Mouse (Mus musculus) neural tube, embryonic 10.5 days (tissue): Measurements from ENCODE around the gene Adarb1.

ENCODE experiments used
- DNase-seq: peaks from one replicate; pipeline ENCODE4 v3.0.0-alpha.2; 2017; ENCODE audit warnings: low spot score; ENCODE audit errors: extremely low spot score

Gene Adarb1

GRCm38 (mm10) chr10:77418138-77418537, at the start of gene Adarb1:
TSS of gene Adarb1 (minus strand) at chr10:77418270.
- DNase-seq: peak; percentile 94

- DNase-seq: no peak
These were observed 49.3 kb upstream of the Adarb1 start for GRCm38 (mm10) chr10:77467407-77467806.

- DNase-seq: no peak
These were observed 47.8 kb upstream of the Adarb1 start for GRCm38 (mm10) chr10:77465902-77466301.

- no peak for DNase-seq
These were observed 46.3 kb upstream of the Adarb1 start for GRCm38 (mm10) chr10:77464181-77464936.

GRCm38 (mm10) chr10:77461161-77461560, 43.1 kb upstream of the Adarb1 start:
- DNase-seq: no peak

- DNase-seq: no peak
These were observed 39.6 kb upstream of the Adarb1 start for GRCm38 (mm10) chr10:77457701-77458100.

- DNase-seq: no peak
These were observed 38.4 kb upstream of the Adarb1 start for GRCm38 (mm10) chr10:77456507-77456906.

- DNase-seq: no peak
These were observed 37.4 kb upstream of the Adarb1 start for GRCm38 (mm10) chr10:77455251-77456010.

- no peak for DNase-seq
These were observed 36.7 kb upstream of the Adarb1 start for GRCm38 (mm10) chr10:77454795-77455194.

- no peak for DNase-seq
These were observed 33.8 kb upstream of the Adarb1 start for GRCm38 (mm10) chr10:77451822-77452221.

- DNase-seq: no peak
These were observed 32.0 kb upstream of the Adarb1 start for GRCm38 (mm10) chr10:77450159-77450464.

- no peak for DNase-seq
These were observed 31.5 kb upstream of the Adarb1 start for GRCm38 (mm10) chr10:77449315-77450158.

- no peak for DNase-seq
These were observed 30.7 kb upstream of the Adarb1 start for GRCm38 (mm10) chr10:77448698-77449247.

GRCm38 (mm10) chr10:77448209-77448608, 30.1 kb upstream of the Adarb1 start:
- DNase-seq: no peak

GRCm38 (mm10) chr10:77447755-77448154, 29.7 kb upstream of the Adarb1 start:
- no peak for DNase-seq

- no peak for DNase-seq
These were observed 24.2 kb upstream of the Adarb1 start for GRCm38 (mm10) chr10:77442250-77442649.

- no peak for DNase-seq
These were observed 23.7 kb upstream of the Adarb1 start for GRCm38 (mm10) chr10:77441812-77442211.

- no peak for DNase-seq
These were observed 23.0 kb upstream of the Adarb1 start for GRCm38 (mm10) chr10:77440841-77441755.

- no peak for DNase-seq
These were observed 22.2 kb upstream of the Adarb1 start for GRCm38 (mm10) chr10:77440286-77440685.

GRCm38 (mm10) chr10:77439026-77439425, 21.0 kb upstream of the Adarb1 start:
- DNase-seq: no peak

GRCm38 (mm10) chr10:77438021-77438420, 20.0 kb upstream of the Adarb1 start:
- DNase-seq: no peak
